Mouse (Mus musculus): ENCODE measurements at regions not wholly inside any gene's neighbourhood (a gene's known extent, or its start where the extent isn't known, plus 50 kb on each side); places are given as distances from the start of the nearest gene placed in this dataset.
"Not testable (repeated sequence)": the region's sequence is repeated elsewhere in the genome, so short reads cannot be mapped to it uniquely, and the experiment has no call there.

- DNase-seq (ENCODE audit: low spot score), result no peak
- intact Hi-C loops (cut with DNase I), result no loop called here
These were observed 109.8 kb upstream of the Rpl34 start for GRCm38 (mm10) chr3:130839924-130840440.

GRCm38 (mm10) chr3:130838626-130839422, 108.6 kb upstream of the Rpl34 start:
- intact Hi-C loops (cut with DNase I), result no loop called here
- no peak for DNase-seq (ENCODE audit: low spot score)

GRCm38 (mm10) chr3:130833722-130834121, 103.5 kb upstream of the Rpl34 start:
- intact Hi-C loops (cut with DNase I), result no loop called here
- no peak for DNase-seq (ENCODE audit: low spot score)

GRCm38 (mm10) chr3:130833082-130833481, 102.9 kb upstream of the Rpl34 start:
- no peak for DNase-seq (ENCODE audit: low spot score)
- intact Hi-C loops (cut with DNase I), result no loop called here

DNA sequence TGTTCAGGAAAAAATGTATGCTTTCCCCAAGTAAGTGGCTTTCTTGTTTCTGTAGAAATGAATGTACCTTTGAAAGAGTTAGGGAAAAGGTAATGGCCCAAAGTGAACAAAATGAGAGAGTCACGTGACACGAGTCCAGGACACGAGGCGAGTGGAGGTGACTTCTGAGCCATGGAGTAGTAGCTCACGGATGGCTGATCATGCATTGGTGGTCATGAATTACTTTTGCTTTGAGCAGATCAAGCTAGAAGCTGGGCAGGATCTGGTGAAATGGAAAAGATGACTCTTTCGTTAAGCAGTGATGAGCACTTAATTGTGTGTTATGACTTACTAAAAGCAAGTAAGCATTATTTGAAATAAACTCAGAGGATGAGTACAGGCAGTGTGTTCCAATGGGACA, 101.6 kb upstream of the Rpl34 start:
- intact Hi-C loops (cut with DNase I), result no loop called here
- no peak for DNase-seq (ENCODE audit: low spot score)

DNA sequence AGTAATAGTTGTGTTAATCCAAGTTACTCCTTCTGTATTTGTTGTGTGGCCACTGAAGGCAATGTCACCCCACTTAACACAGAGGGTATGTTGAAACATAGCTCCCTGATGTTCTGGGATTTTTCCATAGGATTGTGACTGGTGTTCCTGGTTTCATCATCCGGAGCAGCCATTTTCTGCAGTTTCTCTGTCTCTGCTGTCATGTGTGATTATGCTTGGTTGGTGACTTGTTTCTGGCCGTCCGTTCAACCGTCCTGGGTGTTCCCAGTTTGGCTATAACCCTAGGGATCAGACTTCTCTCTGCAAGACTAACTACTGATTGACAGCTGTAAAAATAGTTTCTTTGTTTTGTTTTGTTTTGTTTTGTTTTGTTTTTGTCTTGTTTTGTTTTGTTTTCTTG, 98.1 kb upstream of the Rpl34 start:
- intact Hi-C loops (cut with DNase I), result no loop called here
- DNase-seq (ENCODE audit: low spot score), result no peak

DNA sequence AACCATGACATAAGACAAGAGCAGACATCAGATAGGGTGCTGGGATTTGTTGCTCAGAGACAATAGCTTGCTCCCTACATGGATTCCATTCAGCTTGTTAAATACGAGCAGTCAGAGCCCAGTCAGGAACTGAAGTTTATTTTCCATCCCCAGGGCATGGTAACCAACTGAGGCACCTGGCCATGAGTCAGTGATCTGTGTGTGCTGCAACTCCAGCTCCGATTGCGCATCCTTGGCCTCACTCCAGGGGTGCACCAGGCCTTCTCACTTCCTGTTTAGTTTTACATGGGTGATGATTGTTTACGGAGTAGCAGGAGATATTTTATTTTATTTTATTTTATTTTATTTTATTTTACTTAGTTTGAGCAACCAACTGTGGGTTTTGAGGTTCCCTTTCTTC, 97.7 kb upstream of the Rpl34 start:
- no peak for DNase-seq (ENCODE audit: low spot score)

DNA sequence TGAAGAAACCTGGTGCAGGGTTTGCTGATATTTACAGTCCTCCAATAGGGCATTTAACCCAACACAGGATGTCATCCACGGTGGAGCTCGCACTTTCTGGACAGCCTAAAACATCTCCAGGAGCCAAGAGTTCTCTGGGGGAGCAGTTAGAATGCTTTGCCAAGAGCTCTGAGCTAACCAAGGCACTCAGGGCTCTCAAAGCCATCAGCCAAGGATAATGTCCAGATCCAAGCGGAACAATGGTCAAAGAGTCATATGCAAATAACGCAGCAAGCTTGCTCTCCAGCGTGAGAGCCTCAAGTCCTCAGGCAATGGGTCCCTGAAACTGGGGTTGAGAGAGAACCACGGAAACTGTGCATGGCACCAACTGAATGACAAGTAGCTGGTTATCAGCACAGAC, 96.8 kb upstream of the Rpl34 start:
- intact Hi-C loops (cut with DNase I), result no loop called here
- DNase-seq (ENCODE audit: low spot score), result no peak

More for the DNA sequence above, 97.7 kb upstream of the Rpl34 start:
- intact Hi-C loops (cut with DNase I), result no loop called here

DNA sequence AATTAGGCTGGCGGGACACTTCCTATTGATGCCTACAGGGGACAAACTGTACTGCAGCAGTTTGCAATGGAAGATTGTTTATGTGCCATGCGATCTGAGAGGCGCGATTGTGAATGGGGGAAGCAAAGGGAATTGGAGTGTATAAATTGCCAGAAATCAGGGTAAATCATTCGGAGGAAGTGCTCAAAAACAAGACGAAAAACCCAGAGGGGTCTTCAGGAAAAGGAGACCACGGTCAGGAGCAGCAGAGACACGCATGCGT, 89.6 kb upstream of the Rpl34 start:
- DNase-seq (ENCODE audit: low spot score), result no peak
- intact Hi-C loops (cut with DNase I), result no loop called here

GRCm38 (mm10) chr3:130819031-130819836, 89.0 kb upstream of the Rpl34 start:
- DNase-seq (ENCODE audit: low spot score), result no peak
- intact Hi-C loops (cut with DNase I), result no loop called here

GRCm38 (mm10) chr3:130818467-130819030, 88.4 kb upstream of the Rpl34 start:
- intact Hi-C loops (cut with DNase I), result loop anchor here (1.0 kb wide), 1 partner anchor 419 kb away; no protein-coding TSS in a partner anchor
- DNase-seq (ENCODE audit: low spot score), result peak; percentile 31

GRCm38 (mm10) chr3:130809696-130810665, 79.8 kb upstream of the Rpl34 start:
- intact Hi-C loops (cut with DNase I), result no loop called here

GRCm38 (mm10) chr3:130805345-130805744, 75.1 kb upstream of the Rpl34 start:
- DNase-seq (ENCODE audit: low spot score), result no peak
- intact Hi-C loops (cut with DNase I), result no loop called here

More at GRCm38 (mm10) chr3:130809696-130810665, 79.8 kb upstream of the Rpl34 start:
- no peak for DNase-seq (ENCODE audit: low spot score)

- no peak for DNase-seq (ENCODE audit: low spot score)
- intact Hi-C loops (cut with DNase I), result no loop called here
These were observed 74.1 kb upstream of the Rpl34 start for GRCm38 (mm10) chr3:130804327-130804662.

DNA sequence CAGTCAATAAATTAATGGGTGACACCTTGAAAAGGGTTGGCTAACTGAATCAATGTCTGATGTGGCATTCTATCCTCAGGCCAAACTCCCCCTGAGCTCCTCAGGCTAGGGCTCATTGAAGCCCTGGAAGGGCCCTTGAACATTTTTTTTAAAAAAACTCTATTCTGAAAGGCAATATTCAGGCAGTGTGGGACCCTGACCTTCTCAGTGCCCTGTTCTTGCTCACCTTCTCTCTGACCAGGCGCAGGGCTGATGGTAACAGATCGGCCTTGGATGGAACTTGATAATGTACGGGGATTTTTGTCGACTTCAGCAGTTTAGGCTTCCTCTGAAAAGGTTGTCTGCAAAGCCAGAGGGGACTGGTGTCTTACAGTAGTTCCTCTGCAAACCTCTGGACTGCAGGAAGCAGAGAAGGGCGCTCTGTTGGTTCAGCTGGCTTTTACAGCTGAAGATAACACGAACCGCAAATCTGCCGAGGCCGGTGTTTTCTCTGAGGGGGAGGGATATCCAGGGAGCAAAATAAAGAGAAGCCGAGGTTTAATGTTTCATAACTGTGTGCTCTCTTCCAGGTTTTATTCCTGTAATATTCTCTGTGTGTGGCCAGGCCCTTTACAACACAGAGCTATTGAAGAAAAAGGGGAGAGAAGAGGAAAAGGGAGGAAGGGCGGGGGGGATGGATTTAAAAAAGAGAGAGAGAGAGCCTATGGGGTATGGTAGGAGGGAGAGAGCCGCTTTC, 73.6 kb upstream of the Rpl34 start:
- DNase-seq (ENCODE audit: low spot score), result no peak
- intact Hi-C loops (cut with DNase I), result no loop called here

DNA sequence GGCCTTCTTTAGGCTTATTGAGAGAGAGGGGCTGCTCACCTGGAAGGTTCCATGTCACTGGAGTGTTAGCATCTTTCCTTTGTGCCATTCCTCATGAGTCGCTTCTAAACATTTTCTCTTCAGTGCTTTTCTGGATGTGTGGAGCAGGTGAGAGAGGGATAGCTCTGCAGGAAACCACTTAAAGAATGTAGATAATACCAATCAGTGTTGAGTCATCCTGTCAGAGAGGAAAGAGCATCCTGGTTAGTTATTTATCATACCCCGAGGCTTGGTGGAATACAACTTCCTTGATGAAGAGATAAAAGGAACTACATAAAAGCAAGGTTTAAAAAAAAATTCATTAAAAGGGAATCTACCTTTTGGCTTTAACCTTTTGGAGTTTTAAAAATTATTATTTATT, 69.8 kb upstream of the Rpl34 start:
- no peak for DNase-seq (ENCODE audit: low spot score)
- intact Hi-C loops (cut with DNase I), result no loop called here

GRCm38 (mm10) chr3:130797956-130798355, 67.8 kb upstream of the Rpl34 start:
- intact Hi-C loops (cut with DNase I), result not testable (repeated sequence)

GRCm38 (mm10) chr3:130796531-130796930, 66.3 kb upstream of the Rpl34 start:
- DNase-seq (ENCODE audit: low spot score), result no peak
- intact Hi-C loops (cut with DNase I), result no loop called here

More at GRCm38 (mm10) chr3:130797956-130798355, 67.8 kb upstream of the Rpl34 start:
- DNase-seq (ENCODE audit: low spot score), result not testable (repeated sequence)

GRCm38 (mm10) chr3:130795396-130795795, 65.2 kb upstream of the Rpl34 start:
- no peak for DNase-seq (ENCODE audit: low spot score)
- intact Hi-C loops (cut with DNase I), result no loop called here
